Mouse (Mus musculus): Measurements from ENCODE around the gene Olfr700.
"Not testable (repeated sequence)": the region's sequence is repeated elsewhere in the genome, so short reads cannot be mapped to it uniquely, and the experiment has no call there.

Olfr700 gene

GRCm38 (mm10) chr7:106808734-106809133 is at the start of gene Olfr700:
Gene Olfr700 (minus strand): TSS chr7:106808834.
- in situ Hi-C loops (cut with MboI, MseI) = loop anchor here (10.0 kb wide), 1 partner anchor 444 kb away; no protein-coding TSS in a partner anchor

GRCm38 (mm10) chr7:106843060-106843459 is 34.4 kb upstream of the Olfr700 start, which contains the start of gene Olfr703:
Gene Olfr703 (plus strand): TSS chr7:106843360.
- in situ Hi-C loops (cut with MboI, MseI) = no loop called here

- in situ Hi-C loops (cut with MboI, MseI) = no loop called here
Observed at GRCm38 (mm10) chr7:106833793-106834192, 25.2 kb upstream of the Olfr700 start, which contains the start of gene Olfr702. Gene Olfr702 (minus strand): TSS chr7:106833893.

GRCm38 (mm10) chr7:106818414-106818813 is 9.8 kb upstream of the Olfr700 start:
- in situ Hi-C loops (cut with MboI, MseI) = no loop called here

- in situ Hi-C loops (cut with MboI, MseI) = no loop called here
Observed at GRCm38 (mm10) chr7:106815775-106816174, 7.1 kb upstream of the Olfr700 start.

GRCm38 (mm10) chr7:106813829-106814228 is 5.2 kb upstream of the Olfr700 start, which contains the start of gene Olfr701:
Gene Olfr701 (plus strand): TSS chr7:106814129.
- in situ Hi-C loops (cut with MboI, MseI) = no loop called here

- in situ Hi-C loops (cut with MboI, MseI) = no loop called here
Observed at GRCm38 (mm10) chr7:106793098-106793497, 15.5 kb downstream of the Olfr700 start, which contains the start of gene Olfr699. Gene Olfr699 (minus strand): TSS chr7:106793198.

- in situ Hi-C loops (cut with MboI, MseI) = no loop called here
Observed at GRCm38 (mm10) chr7:106788330-106788729, 20.3 kb downstream of the Olfr700 start.

- in situ Hi-C loops (cut with MboI, MseI) = not testable (repeated sequence)
Observed at GRCm38 (mm10) chr7:106761008-106761407, 47.6 kb downstream of the Olfr700 start.

- in situ Hi-C loops (cut with MboI, MseI) = no loop called here
Observed at GRCm38 (mm10) chr7:106758800-106759199, 49.8 kb downstream of the Olfr700 start.
